Mouse (Mus musculus): Measurements from ENCODE around the gene Thsd7a. TPM values are rescaled to one million over a fixed set of nuclear protein-coding genes. Genes with fewer than 3 reads are reported as not detected.

The Thsd7a gene
- polyA plus RNA-seq, 1 experiment from 2014 or later = 7.1 TPM

GRCm38 (mm10) chr6:12551176-12551575, 198.0 kb downstream of the Thsd7a start:
- Histone ChIP-seq H3K4me1 (no peaks in the 10 kb centered on the region), H3K4me2 (no peak overlapping the region), H3K36me3 (no peaks in the 10 kb centered on the region), H3K27me3 (no peaks in the 10 kb centered on the region), H3K9ac (no peak overlapping the region), H3K4me3 (replicated peaks) (no peak overlapping the region), H3K9me3 (replicated peaks) (no peaks in the 10 kb centered on the region), H3K27ac (no peak overlapping the region)
- 77% methylated on average over 3 of the region's 3 CpGs for WGBS
- ATAC-seq (replicated peaks; ENCODE audit: low FRiP score) = no peak

DNA sequence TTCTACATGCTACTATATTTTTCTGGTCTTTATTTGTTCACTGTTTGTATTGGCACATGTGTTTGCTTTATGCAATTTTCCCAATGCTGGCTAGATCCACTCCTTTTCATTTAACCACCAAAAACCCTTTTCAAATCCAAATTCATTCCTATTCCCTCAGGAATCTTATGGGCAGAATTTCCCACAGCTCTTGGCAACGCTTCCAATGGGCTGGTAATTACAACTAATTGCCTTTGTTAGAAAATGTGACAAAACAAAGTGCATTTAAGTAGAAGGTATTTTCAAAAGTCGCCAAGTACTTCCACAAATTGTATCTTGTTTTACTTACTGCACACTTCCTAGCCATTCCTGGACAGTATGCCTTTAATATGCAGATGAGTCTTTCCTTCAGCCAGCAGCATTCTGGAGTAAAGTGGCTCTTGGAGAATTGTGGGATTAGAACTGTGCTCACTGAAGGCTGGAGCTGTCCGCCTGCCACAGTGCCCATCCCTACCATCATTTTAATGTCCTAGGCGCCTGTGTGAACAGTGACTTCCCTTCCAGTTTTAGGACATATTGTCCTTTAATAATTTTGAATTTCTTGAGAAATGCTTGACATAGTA, 199.1 kb downstream of the Thsd7a start:
- Histone ChIP-seq H3K27ac (no peak overlapping the region), H3K27me3 (no peaks in the 10 kb centered on the region), H3K36me3 (no peaks in the 10 kb centered on the region), H3K4me2 (no peak overlapping the region), H3K4me3 (replicated peaks) (no peak overlapping the region), H3K4me1 (no peaks in the 10 kb centered on the region), H3K9ac (no peak overlapping the region), H3K9me3 (replicated peaks) (no peaks in the 10 kb centered on the region)
- no peak for ATAC-seq (replicated peaks; ENCODE audit: low FRiP score)
- 65% methylated on average over 4 of the region's 4 CpGs for WGBS

DNA sequence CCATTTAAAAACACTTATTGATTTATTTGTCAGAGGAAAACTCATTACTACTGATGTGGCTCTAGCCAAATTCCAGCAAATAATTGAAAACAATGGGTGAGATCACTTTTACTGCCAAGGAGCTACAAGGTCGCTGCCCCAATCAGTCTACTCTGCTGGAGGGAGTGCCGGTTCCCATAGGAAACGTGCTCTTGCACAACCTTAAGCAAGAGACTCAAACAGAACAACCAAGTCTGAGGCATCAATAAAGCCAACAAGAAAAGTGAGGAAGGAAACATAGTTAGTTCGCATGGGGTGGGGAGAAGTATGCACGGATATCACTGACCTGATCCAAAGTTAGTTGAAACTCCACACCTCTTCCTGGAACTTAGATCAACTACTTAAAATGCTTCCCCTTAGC, 205.1 kb downstream of the Thsd7a start:
- Histone ChIP-seq H3K4me2 (no peak overlapping the region), H3K27ac (no peak overlapping the region), H3K9me3 (replicated peaks) (no peaks in the 10 kb centered on the region), H3K9ac (no peak overlapping the region), H3K4me3 (replicated peaks) (no peak overlapping the region), H3K36me3 (no peaks in the 10 kb centered on the region), H3K27me3 (no peaks in the 10 kb centered on the region), H3K4me1 (no peaks in the 10 kb centered on the region)
- WGBS = 40% methylated on average over 5 of the region's 5 CpGs
- peak; percentile 54; the same call in 1 of the 2 replicates for ATAC-seq (replicated peaks; ENCODE audit: low FRiP score)

DNA sequence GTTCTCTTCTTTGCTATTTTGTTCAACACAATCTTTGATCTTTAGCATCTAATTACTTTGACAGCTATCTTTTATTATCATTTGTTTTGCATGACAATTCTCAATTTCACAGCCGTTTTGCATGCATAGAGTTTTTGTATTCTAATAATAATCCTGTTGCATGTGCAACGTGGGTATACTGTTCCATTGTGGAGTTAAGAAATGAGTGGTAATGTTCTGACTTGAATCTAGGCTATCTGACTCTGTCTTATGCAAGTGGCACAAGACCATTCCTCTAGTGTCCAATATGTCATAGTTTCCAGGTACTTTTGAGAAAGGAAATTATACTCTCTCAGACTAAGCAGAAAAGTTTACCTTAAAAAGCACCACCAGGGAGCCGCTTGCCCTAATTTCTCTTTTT, 206.7 kb downstream of the Thsd7a start:
- WGBS = 70% methylated on average over 3 of the region's 3 CpGs
- H3K4me3 ChIP-seq (replicated peaks) = no peak overlapping the region

GRCm38 (mm10) chr6:12519121-12519520, 230.1 kb downstream of the Thsd7a start:
- Histone ChIP-seq H3K9me3 (replicated peaks) (no peaks in the 10 kb centered on the region), H3K4me3 (replicated peaks) (no peak overlapping the region), H3K4me2 (no peak overlapping the region), H3K27ac (no peak overlapping the region), H3K9ac (no peak overlapping the region), H3K4me1 (no peaks in the 10 kb centered on the region), H3K27me3 (no peaks in the 10 kb centered on the region), H3K36me3 (no peaks in the 10 kb centered on the region)
- ATAC-seq (replicated peaks; ENCODE audit: low FRiP score) = no peak

More for the DNA sequence above, 206.7 kb downstream of the Thsd7a start:
- no peak overlapping the region for H3K4me2 ChIP-seq
- no peak overlapping the region for H3K27ac ChIP-seq
- no peak overlapping the region for H3K9ac ChIP-seq
- no peaks in the 10 kb centered on the region for H3K9me3 ChIP-seq (replicated peaks)
- no peaks in the 10 kb centered on the region for H3K4me1 ChIP-seq
- no peaks in the 10 kb centered on the region for H3K27me3 ChIP-seq
- no peaks in the 10 kb centered on the region for H3K36me3 ChIP-seq
- no peak for ATAC-seq (replicated peaks; ENCODE audit: low FRiP score)

DNA sequence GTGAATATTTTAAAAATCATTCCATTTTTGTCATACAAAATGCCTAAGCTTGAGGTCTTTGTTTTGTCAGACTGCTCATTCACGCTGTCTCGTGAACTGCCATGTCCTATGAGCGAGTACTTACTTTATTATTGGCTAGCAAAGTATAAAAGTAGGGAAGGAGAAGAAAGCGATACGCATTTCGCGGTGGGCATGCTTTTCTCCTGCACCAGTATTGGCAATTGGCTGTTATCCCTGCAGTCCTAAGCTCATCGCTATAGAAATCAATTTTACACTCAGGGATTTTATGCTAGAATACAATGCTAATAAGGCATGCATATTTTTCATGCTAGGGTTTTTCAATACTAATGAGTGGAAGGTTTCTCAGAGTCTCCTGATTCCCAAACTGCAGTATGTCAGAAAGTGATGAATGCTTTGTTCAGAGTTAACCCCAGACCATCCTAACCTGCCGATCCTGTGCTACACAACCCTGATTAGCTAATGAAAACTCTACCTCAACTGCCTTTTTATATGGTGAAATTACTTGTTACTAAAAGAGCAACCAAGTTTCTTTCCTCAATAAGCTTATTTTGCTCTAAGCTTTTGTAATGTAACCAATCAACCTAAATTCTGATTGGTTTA, 230.8 kb downstream of the Thsd7a start:
- no peaks in the 10 kb centered on the region for H3K36me3 ChIP-seq
- no peak for ATAC-seq (replicated peaks; ENCODE audit: low FRiP score)
- H3K4me3 ChIP-seq (replicated peaks) = no peak overlapping the region
- H3K4me1 ChIP-seq = no peaks in the 10 kb centered on the region
- WGBS = 90% methylated on average over 9 of the region's 9 CpGs
- H3K27me3 ChIP-seq = no peaks in the 10 kb centered on the region
- H3K27ac ChIP-seq = no peak overlapping the region
- H3K9ac ChIP-seq = no peak overlapping the region
- no peaks in the 10 kb centered on the region for H3K9me3 ChIP-seq (replicated peaks)
- H3K4me2 ChIP-seq = no peak overlapping the region

GRCm38 (mm10) chr6:12517726-12518125, 231.5 kb downstream of the Thsd7a start:
- H3K27ac ChIP-seq = no peak overlapping the region
- H3K4me3 ChIP-seq (replicated peaks) = no peak overlapping the region
- H3K4me1 ChIP-seq = no peaks in the 10 kb centered on the region
- H3K9ac ChIP-seq = no peak overlapping the region
- ATAC-seq (replicated peaks; ENCODE audit: low FRiP score) = no peak
- H3K27me3 ChIP-seq = no peaks in the 10 kb centered on the region
- H3K4me2 ChIP-seq = no peak overlapping the region
- no peaks in the 10 kb centered on the region for H3K9me3 ChIP-seq (replicated peaks)
- no peaks in the 10 kb centered on the region for H3K36me3 ChIP-seq

DNA sequence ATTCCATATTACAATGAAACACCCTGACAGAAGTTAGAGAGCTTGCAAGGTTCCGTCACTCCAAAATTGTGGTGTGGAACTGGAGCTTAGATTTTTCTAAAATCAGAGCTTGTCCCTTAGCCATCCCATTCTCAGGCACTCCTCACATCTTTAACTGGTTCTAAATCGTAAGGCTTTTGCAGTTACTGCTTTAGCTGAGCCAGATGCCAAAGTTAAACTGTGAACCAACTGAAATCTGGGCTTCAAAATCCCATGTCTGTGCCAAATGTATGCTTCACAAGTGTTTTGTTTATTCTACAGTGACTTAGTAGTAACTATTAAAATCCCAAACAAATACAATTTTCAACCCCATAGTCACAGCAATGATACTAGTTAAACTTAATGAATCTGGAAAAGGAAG, 242.3 kb downstream of the Thsd7a start:
- Histone ChIP-seq H3K4me2 (no peak overlapping the region), H3K4me1 (no peaks in the 10 kb centered on the region), H3K9me3 (replicated peaks) (no peaks in the 10 kb centered on the region), H3K36me3 (no peaks in the 10 kb centered on the region), H3K4me3 (replicated peaks) (no peak overlapping the region), H3K27me3 (no peaks in the 10 kb centered on the region), H3K9ac (no peak overlapping the region), H3K27ac (no peak overlapping the region)
- no peak for ATAC-seq (replicated peaks; ENCODE audit: low FRiP score)
- WGBS = 86% methylated on average over 2 of the region's 2 CpGs

GRCm38 (mm10) chr6:12503867-12504266, 245.3 kb downstream of the Thsd7a start:
- WGBS = 87% methylated on average over 7 of the region's 7 CpGs
- H3K4me2 ChIP-seq = no peak overlapping the region
- no peak overlapping the region for H3K4me3 ChIP-seq (replicated peaks)
- no peaks in the 10 kb centered on the region for H3K4me1 ChIP-seq
- ATAC-seq (replicated peaks; ENCODE audit: low FRiP score) = no peak
- H3K27me3 ChIP-seq = no peaks in the 10 kb centered on the region
- no peak overlapping the region for H3K9ac ChIP-seq
- H3K27ac ChIP-seq = no peak overlapping the region
- no peaks in the 10 kb centered on the region for H3K36me3 ChIP-seq
- H3K9me3 ChIP-seq (replicated peaks) = no peaks in the 10 kb centered on the region

- Histone ChIP-seq H3K9ac (no peak overlapping the region), H3K36me3 (no peaks in the 10 kb centered on the region), H3K4me2 (no peak overlapping the region), H3K4me1 (no peaks in the 10 kb centered on the region), H3K27me3 (no peaks in the 10 kb centered on the region), H3K27ac (no peak overlapping the region), H3K4me3 (replicated peaks) (no peak overlapping the region), H3K9me3 (replicated peaks) (no peaks in the 10 kb centered on the region)
- ATAC-seq (replicated peaks; ENCODE audit: low FRiP score) = no peak
- WGBS = 81% methylated on average over 7 of the region's 7 CpGs
These were observed 248.3 kb downstream of the Thsd7a start for GRCm38 (mm10) chr6:12500888-12501287.

GRCm38 (mm10) chr6:12499866-12500265, 249.3 kb downstream of the Thsd7a start:
- Histone ChIP-seq H3K27ac (no peak overlapping the region), H3K27me3 (no peaks in the 10 kb centered on the region), H3K9me3 (replicated peaks) (no peaks in the 10 kb centered on the region), H3K4me3 (replicated peaks) (no peak overlapping the region), H3K9ac (no peak overlapping the region), H3K4me2 (no peak overlapping the region), H3K4me1 (no peaks in the 10 kb centered on the region), H3K36me3 (no peaks in the 10 kb centered on the region)
- ATAC-seq (replicated peaks; ENCODE audit: low FRiP score) = no peak

DNA sequence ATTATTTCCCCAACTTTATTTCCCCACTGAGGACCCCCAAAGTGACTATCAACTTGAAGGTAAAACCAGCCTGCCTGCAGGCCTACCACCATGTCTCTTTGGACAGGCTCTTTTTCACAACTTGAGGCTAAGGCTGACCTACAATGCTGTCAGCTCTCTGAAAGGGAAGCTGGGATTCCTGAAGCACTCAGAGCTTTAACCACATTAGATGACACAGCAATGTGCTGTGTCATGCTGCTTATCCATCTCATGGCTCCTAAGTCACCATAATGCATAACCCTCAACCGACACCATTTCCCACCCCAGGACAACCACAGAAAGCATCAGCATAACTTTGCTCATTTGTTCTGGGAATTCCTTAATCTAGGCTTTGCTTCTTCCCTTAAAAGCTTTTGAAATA, 255.6 kb downstream of the Thsd7a start:
- no peak for ATAC-seq (replicated peaks; ENCODE audit: low FRiP score)
- 92% methylated on average over 1 of the region's 1 CpGs for WGBS
- H3K27me3 ChIP-seq = no peaks in the 10 kb centered on the region

GRCm38 (mm10) chr6:12488882-12489281, 260.3 kb downstream of the Thsd7a start:
- H3K9me3 ChIP-seq (replicated peaks) = no peaks in the 10 kb centered on the region
- H3K27me3 ChIP-seq = no peaks in the 10 kb centered on the region
- no peak overlapping the region for H3K27ac ChIP-seq
- no peak overlapping the region for H3K4me2 ChIP-seq
- no peak overlapping the region for H3K9ac ChIP-seq
- H3K4me3 ChIP-seq (replicated peaks) = no peak overlapping the region
- 61% methylated on average over 1 of the region's 1 CpGs for WGBS
- no peaks in the 10 kb centered on the region for H3K4me1 ChIP-seq
- no peaks in the 10 kb centered on the region for H3K36me3 ChIP-seq
- peak; percentile 67; the same call in 1 of the 2 replicates for ATAC-seq (replicated peaks; ENCODE audit: low FRiP score)

More for the DNA sequence above, 255.6 kb downstream of the Thsd7a start:
- H3K4me2 ChIP-seq = no peak overlapping the region
- no peaks in the 10 kb centered on the region for H3K4me1 ChIP-seq
- H3K9me3 ChIP-seq (replicated peaks) = no peaks in the 10 kb centered on the region
- no peak overlapping the region for H3K9ac ChIP-seq
- no peak overlapping the region for H3K4me3 ChIP-seq (replicated peaks)
- no peaks in the 10 kb centered on the region for H3K36me3 ChIP-seq
- H3K27ac ChIP-seq = no peak overlapping the region

Data from kidney, embryonic 15.5 days (tissue).